Mouse (Mus musculus) granulocyte monocyte progenitor cell, adult 5-6 weeks (primary cell): ENCODE data around the gene Zbtb22. TPM values are rescaled to one million over a fixed set of nuclear protein-coding genes. Genes with fewer than 3 reads are reported as not detected.
"Not testable (repeated sequence)": the region's sequence is repeated elsewhere in the genome, so short reads cannot be mapped to it uniquely, and the experiment has no call there.

Source experiments
- ATAC-seq: replicated peaks from 2 replicates; pipeline ENCODE4 v1.8.0; 2016; ENCODE audit warnings: mild to moderate bottlenecking, moderate TSS enrichment, inconsistent platforms; ENCODE audit not compliant: poor library complexity, severe bottlenecking
- total RNA-seq, 2 experiments: library from RNA; stranded (forward) in 1 of 2; stranded (reverse) in 1 of 2; fragments of 200-712, 200-1000 nt in 1 of 2; fragments of >200 nt in 1 of 2; fragmentation: Nextera tagmentation in 1 of 2; gene quantifications; 2 replicates each; pipeline ENCODE4 v1.2.3; 2014 to 2017

Gene Zbtb22
- total RNA-seq, 2 experiments from 2014 or later: 11.9 to 23.9 TPM

DNA sequence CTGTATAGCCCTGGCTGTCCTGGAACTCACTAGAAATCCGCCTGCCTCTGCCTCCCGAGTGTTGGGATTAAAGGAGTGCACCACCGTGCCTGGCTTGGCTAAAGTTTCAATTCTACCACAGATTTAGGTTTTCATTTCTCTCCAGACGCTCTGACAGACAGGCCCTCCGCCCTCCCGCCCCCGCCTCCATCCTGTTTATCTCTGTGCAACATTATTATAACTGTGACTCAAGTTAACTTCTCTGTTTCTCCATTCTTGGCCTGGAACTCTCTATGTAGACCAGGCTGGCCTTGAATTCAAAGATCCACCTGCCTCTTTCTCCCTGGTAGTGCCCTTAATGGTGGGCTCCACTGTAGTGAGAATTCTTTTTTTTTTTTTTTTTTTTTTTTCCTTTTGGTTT, 13.2 kb upstream of the Zbtb22 start:
- ATAC-seq: peak; percentile 55

DNA sequence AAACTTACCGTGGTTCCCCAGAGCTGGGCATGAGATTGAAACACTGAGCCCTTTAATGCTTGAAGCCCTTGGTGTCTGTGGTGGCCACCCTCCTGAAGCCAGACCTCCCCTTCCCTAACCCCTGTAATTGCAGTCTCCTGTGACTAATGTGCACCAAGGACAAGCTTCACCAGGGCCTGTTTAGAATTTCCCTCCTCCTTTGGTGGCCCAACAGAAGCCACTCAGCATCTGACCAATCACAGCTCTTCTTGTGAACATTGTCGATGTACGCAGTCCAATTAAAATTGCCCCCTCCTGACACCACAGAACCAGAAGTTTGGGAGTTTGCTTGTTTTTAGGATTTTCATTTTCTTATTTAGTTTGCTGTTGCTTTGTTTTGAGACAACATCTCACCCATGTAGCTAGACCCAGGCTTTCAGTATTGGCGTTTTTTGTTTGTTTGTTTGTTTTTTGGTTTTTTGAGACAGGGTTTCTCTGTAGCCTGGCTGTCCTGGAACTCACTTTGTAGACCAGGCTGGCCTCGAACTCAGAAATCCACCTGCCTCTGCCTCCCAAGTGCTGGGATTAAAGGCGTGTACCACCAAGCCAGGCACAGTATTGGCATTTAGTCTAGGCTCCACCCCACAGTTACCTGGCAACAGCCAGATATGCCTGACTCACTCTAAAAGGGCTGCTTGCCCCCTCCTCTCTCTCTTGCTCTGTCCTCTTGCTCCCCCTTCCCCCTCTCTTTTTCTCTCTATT, 11.6 kb upstream of the Zbtb22 start:
- not testable (repeated sequence) for ATAC-seq

DNA sequence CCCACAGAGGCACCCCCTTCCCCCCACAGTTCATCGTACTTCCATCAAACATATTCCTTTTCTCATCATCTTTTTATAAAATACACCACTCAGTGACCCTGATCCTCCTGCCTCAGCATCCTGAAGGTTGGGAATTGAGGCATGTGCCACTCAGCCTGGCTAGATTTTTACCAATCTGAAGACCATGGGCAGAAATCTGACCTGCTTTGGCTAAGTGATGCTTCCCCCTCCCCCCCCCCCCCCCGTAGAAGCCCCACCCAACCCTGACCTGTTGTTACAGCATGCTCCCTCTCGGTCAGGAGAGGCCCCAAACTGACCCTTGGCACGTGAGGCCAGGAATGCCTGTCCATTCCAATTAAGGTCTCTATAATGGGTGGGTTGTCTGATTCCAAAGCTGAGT, 10.9 kb upstream of the Zbtb22 start, which contains the start of gene Platr17:
Gene Platr17 (plus strand): TSS at position 301 of the 400 bp plus-strand sequence.
- ATAC-seq: not testable (repeated sequence)

DNA sequence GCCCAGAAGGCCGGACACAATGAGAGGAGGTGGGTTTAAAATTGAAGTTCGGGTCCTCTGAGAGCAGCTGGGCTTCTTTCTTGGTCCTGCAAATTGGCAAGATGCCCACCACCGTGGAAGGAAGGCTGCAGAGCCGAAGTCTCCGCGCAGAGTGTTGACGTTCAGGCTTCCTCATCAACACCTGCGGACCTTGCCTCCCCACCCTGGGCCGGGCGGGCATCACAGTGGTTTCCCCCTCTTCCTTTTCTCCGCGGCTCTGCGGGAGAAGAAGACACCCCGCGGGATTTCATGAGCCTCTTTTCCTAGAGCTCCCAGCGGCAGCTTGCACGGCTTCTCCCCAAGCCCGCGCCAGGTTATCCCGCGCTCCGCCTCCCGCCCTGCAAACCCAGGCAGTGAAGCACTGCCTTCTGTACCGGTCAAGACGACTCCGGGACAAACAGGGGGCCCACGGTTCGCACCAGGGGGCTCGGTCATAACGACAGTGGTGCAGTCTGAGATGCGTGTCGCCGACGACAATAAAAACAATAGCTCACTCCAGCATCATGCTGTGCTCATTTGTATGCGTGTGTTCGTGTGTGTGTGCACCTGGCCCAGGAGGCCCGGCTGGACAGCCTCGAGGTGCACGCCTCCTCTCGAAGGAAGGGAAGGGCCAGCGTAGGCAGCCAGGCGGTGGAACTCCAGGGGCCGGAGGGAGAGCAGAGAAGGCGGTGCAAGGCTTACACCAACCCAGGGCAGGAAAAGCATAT, 7.2 kb upstream of the Zbtb22 start:
- ATAC-seq: peak; percentile 20

DNA sequence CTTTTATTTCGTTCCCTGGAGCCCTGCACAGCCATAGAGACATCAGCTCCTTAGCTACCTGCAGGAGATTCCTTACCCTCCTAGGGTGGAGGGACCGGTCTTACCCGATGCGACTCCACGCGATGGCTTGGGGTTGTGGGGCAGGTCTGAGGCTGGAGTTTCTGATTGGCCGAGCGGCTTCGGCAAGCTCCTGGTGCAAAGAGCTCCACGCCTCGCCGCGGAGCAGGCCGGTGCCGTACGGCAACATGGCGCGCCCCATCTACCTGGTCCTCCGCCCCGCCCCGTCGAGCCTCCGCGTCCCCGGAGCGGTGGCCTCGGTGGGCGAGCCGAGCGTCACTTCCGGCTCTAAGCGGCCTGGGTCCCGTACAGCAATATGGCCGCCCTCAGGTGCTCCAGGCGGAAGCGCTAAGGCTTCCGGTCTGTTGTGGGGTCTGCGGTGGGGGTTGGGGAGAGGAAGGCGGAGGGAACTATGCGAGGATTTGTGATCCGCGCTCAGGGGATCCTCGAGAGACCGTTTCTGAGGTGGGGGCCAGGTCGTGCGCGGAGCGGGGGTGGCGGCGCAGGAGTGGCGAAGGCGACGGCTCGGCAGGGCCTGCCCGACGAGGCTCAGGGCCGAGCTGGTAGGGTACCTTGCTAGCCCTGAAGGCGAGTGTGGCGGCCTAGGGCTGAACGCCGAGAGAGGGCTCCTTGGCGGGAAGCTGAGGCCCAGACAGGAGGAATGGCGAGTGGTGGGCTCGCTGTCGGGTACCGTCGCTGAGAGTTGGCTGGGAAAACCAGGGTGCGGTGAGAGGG, 6.4 kb upstream of the Zbtb22 start, which contains the start of gene Daxx:
Gene Daxx (plus strand): TSS at position 338 of the 792 bp plus-strand sequence.
- ATAC-seq: peak; percentile 90

DNA sequence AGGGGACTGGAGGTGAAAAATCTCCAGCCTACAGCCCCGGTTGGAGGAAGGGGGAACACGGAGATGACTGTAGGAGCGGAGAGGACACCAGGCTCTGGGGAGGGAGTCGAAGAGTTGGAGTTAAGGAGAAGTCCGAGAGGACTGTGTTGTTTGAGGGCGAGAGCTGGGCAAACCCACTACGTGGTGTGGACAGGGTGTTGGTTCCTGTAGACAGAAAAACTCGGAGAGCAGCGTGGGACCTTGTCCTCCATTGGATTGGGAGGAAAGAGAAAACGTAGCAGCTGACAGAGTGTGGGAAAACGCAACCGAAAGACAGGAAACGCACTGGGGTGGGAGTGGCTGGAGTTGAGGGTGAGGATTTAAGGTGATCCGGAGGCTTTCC, 5.8 kb upstream of the Zbtb22 start:
- ATAC-seq: peak; percentile 44

DNA sequence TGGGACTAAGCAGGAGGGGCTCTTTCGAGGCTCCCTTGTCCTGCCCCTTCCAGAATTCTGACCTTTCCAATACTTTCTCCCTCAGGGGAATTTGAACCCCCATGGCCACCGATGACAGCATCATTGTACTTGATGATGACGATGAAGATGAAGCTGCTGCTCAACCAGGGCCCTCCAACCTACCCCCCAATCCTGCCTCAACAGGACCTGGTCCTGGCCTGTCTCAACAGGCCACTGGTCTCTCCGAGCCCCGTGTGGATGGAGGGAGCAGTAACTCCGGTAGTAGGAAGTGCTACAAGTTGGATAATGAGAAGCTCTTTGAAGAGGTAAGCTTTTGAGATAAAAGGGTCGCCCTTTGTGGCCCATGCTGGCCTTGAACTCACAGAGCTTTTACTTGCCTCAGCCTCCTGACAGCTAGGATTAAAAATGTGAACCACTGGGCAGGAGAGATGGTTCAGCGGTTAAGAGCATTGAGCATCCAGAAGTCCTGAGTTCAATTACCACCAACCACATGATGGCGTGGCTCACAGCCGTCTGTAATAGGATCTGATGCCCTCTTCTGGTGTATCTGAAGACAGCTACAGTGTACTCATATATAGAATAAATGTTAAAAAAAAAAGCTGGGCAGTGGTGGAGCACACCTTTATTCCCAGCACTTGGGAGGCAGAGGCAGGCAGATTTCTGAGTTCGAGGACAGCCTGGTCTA, 5.2 kb upstream of the Zbtb22 start:
- ATAC-seq: no peak

DNA sequence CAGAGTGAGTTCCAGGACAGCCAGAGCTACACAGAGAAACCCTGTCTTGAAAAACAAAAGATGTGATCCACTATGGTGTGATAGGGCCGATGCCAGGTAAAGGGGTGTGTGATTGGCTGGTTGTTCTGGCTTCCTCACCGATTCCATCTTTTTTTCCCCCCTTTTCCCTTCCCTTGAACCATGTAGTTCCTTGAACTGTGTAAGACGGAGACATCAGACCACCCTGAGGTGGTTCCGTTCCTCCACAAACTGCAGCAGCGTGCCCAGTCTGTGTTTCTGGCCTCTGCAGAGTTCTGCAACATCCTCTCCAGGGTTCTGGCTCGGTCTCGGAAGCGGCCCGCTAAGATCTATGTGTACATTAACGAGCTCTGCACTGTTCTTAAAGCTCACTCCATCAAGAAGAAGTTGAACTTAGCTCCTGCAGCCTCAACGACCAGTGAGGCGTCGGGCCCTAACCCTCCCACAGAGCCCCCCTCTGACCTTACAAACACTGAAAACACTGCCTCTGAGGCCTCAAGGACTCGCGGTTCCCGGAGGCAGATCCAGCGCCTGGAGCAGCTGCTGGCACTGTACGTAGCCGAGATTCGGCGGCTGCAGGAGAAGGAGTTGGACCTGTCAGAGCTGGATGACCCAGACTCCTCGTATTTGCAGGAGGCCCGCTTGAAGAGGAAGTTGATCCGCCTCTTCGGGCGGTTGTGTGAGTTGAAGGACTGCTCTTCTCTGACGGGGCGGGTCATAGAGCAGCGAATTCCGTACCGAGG, 4.5 kb upstream of the Zbtb22 start:
- no peak for ATAC-seq

DNA sequence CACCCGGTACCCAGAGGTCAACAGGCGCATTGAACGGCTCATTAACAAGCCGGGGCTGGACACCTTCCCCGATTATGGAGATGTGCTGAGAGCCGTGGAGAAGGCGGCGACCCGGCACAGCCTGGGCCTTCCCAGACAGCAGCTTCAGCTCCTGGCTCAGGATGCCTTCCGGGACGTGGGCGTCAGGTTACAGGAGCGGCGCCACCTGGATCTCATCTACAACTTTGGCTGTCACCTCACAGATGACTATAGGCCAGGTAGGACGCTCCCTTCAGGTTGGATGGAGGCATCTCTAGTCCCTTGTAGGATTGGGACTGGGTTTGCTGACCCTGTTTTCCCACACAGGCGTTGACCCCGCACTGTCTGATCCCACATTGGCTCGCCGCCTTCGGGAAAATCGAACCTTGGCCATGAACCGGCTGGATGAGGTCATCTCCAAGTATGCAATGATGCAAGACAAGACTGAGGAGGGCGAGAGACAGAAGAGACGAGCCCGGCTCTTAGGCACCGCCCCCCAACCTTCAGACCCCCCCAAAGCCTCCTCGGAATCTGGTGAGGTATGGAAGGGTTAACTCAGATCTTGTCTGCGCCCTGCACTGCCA, 3.8 kb upstream of the Zbtb22 start:
- no peak for ATAC-seq

DNA sequence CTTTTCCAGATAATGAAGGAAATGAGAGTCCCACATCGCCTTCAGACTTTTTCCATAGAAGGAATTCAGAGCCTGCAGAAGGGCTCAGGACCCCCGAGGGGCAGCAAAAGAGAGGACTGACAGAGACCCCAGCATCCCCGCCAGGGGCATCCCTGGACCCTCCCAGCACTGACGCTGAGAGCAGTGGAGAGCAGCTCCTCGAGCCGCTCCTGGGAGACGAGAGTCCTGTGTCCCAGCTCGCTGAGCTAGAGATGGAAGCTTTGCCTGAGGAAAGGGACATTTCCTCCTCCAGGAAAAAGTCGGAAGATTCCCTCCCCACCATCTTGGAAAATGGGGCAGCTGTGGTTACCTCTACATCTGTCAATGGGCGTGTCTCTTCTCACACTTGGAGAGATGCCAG, 2.4 kb upstream of the Zbtb22 start:
- ATAC-seq: no peak

DNA sequence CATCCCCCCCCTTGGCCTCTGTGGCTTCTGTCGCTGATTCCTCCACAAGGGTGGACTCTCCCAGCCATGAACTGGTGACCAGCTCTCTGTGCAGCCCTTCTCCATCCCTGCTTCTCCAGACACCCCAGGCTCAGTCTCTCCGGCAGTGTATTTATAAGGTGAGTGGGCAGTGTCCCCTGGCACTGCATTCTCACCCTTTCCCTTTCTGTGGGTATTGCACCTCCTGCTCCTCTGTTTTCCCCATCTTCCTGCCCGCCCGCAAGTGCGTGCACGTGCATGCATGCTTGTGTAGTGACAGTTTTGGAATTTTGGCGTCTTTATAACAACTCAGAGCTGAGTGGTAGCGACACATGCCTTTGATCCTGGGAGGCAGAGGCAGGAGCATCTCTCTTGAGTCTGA, 1.8 kb upstream of the Zbtb22 start:
- ATAC-seq: no peak

DNA sequence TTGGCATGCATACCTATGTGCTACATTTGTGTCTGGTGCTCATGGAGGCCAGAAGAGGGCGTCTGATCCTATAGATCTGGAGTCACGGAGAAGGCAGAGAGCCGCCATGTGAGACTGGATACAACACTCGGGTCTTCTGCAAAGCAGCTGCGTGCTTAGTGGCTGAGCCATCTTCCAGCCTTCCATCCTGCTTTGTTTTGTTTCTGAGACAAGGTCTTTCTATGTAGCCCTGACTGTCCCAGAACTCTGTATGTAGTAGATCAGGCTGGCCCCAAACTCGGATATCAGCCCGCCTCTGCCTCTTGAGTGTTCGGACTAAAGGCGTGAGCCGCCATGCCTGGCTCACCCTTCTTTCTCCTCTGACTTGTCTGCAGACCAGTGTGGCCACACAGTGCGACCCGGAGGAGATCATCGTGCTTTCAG, 724 bp upstream of the Zbtb22 start:
- no peak for ATAC-seq

DNA sequence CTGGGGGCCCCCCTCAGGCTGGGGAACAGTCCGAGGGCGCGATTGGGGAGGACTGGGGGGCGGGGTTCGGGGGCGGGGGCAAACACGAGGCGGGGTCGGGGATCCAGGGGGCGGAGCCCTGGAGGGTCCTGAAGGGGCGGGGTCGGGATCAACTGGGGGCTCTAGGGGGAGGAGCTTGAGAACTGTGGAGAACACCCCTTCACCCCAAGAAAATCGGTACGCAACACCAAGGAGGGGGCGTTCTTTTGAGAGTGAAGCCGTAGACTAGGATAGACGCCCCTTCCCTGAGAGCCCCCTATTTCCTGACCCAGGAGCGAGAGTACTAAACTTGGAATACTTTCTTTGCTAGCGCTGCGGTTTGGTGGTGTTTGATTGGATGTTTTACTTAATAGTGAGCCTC, 590 bp downstream of the Zbtb22 start:
- ATAC-seq: 0 out of 2 replicates have a peak, but pooled peaks have one; percentile 11

DNA sequence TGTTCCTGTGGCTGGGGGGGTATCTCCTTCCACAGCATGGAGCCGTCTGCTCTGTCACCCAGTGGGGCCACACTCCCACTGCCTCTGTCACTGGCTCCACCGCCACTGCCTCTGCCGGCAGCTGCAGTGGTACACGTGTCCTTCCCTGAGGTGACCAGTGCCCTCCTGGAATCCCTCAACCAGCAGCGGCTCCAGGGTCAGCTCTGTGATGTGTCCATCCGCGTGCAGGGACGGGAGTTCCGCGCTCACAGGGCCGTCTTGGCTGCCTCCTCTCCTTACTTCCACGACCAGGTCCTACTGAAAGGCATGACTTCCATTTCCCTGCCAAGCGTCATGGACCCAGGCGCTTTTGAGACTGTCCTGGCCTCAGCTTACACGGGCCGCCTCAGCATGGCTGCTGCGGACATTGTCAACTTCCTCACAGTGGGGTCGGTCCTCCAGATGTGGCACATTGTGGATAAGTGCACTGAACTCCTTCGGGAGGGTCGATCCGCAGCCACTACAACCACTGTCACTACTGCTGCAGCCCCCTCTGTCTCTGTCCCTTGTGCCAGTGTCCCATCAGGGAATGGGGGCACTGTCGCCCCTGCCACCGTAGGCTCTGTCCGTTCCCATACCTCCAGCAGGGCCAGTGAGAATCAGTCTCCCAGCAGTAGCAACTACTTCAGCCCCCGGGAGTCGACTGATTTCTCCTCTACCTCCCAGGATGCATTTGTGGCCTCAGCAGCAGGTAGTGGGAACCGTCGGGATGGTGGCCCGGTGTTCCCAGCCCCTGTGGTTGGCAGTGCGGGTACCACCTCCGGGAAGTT, 1.3 kb downstream of the Zbtb22 start:
- ATAC-seq: no peak

DNA sequence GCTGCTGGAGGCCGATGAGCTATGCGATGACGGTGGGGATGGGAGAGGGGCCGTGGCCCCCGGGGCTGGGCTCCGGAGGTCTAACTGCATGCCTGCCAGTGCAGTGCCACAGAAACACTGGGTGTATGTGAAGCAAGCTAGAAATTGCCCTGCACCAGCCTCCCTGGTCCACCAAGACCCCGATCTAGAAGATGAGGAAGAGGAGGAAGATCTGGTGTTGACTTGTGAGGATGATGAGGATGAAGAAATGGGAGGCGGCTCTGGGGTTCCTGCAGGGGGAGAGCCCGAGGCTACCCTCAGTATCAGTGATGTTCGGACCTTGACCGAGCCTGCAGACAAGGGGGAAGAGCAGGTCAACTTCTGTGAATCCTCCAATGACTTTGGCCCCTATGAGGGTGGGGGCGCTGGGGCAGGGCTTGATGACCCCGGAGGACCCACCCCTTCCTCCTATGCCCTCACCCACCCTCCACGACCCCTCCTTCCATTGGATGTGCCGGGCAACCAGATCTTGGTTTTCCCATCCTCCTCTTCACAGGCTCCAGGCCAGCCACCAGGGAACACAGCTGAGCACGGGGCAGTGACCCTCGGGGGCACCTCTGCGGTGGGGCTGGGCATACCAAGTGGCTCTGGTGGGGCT, 2.1 kb downstream of the Zbtb22 start:
- ATAC-seq: no peak

DNA sequence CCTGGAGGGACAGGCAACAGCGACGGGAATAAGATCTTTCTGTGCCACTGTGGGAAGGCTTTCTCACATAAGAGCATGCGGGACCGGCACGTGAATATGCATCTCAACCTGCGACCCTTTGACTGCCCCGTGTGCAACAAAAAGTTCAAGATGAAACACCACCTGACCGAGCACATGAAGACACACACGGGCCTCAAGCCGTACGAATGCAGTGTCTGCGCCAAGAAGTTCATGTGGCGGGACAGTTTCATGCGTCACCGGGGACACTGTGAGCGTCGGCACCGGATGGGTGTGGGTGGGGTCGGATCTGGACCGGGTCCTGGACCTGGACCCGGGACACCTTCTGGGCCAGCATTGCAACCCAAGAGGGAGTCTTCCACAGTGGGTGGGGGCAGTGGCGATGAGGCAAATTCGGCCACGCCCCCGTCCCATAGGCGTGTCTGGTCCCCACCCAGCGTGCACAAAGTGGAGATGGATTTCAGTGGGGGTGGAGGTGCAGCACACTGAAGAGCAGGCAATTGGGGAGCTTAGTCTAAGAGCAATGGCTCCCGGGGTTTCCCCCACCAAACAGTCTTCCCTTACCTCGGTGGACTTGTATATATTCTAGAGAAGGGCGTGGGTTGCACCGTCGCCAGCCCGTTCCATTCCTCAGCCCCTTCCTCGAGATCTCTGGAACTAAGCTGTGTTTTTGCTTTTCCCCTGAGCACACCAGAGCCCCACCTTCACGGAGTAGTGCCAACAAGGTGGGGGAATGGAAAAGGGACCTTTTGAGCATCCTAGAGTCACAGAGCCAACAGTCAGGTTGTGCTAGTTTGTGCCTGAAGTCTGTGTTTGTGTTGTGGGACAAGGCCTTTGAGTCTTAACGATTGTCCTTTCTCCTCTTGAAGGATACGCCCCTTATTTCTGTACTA, 2.8 kb downstream of the Zbtb22 start:
- no peak for ATAC-seq
